Mouse (Mus musculus) left cerebral cortex, adult 6 months (tissue): ENCODE results near the gene Serpina3f. TPM values are rescaled to one million over a fixed set of nuclear protein-coding genes. Genes with fewer than 3 reads are reported as not detected.

ENCODE experiments used
- long read RNA-seq, 2 experiments: library from polyadenylated mRNA; unstranded; transcript quantifications; one replicate each; pipeline ENCODE4 v2.0.0; 2019 to 2020
- polyA plus RNA-seq: library from polyadenylated mRNA; unstranded; fragments of <200 nt; fragmentation: Nextera tagmentation; gene quantifications from 2 replicates; pipeline ENCODE4 v1.2.3, GENCODE M21; 2021

Gene Serpina3f
- not detected in 2 replicates for polyA plus RNA-seq
- long read RNA-seq, experiment 1: 0 reads
- long read RNA-seq, experiment 2: 0 reads

DNA sequence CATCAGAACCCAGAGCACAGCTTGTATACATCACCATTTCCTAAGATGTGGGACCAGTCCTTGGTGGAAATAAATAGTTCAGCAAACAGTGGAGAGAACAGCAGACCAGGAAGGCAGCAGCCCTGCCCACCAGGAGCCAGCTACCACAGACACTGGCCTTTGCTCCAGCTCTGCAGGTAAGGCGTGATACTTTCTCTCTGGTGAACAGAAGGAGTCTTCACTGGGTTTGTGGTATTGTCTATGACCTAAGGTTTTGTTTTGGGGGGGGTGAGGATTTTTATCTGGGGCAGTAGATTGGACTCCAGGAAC is at the start of gene Serpina3f:
Serpina3f (plus strand) TSS at position 100 of the 309 bp plus-strand sequence.

DNA sequence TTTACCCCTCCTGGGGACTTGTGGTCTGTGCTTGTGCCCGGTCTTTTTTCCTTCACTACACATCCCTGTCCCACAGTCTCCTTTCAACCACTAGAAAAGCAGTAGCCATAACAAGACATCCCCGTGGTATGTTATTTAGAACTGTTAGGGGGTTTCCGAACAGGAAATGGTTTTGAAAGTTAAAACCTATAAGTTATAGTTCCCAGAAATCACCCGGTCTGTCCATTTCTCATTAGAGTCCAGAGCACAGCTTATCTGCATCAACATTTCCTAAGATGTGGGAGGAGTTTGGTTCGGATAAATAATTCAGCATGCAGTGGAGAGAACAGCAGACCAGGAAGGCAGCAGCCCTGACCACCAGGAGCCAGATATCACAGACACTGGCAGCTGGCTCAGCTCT is 21.6 kb downstream of the Serpina3f start, which contains the start of gene Serpina3g:
Serpina3g (plus strand) TSS at position 331 of the 400 bp plus-strand sequence.

DNA sequence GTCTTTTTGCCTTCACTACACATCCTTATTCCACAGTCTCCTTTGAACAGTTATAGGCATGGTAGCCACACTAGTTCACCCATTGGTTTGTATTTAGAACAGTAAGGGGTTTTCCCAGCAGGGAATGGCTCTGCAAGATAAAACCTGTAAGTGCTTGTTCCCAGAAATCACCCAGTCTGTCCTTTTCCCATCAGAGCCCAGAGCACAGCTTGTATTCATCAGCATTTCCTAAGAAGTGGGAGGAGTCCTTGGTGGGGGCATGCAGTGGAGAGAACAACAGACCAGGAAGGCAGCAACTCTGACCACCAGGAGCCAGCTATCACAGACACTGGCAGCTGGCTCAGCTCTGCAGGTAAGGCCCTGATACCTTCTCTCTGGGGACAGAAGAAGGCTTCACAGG is 48.5 kb downstream of the Serpina3f start, which contains the start of gene Serpina3i:
Serpina3i (plus strand) TSS at position 260 of the 400 bp plus-strand sequence.

Other genes starting within 250 kb of the Serpina3f start
- gene Serpina11, start 224.6 kb upstream of the Serpina3f start, polyA plus RNA-seq: not detected in 2 replicates
- gene Serpina9, start 200.8 kb upstream of the Serpina3f start, polyA plus RNA-seq: 4.9 and 5.1 TPM in 2 replicates
- 0.05 and 0.06 TPM in 2 replicates for gene Serpina12, start 170.1 kb upstream of the Serpina3f start, polyA plus RNA-seq
- not detected in 2 replicates for gene Serpina5, start 113.4 kb upstream of the Serpina3f start, polyA plus RNA-seq
- gene Serpina3a, start 101.8 kb upstream of the Serpina3f start, polyA plus RNA-seq: not detected in 2 replicates
- gene Serpina3b, start 86.5 kb upstream of the Serpina3f start, polyA plus RNA-seq: not detected in 2 replicates
- 0.09 TPM in 1 of 2 replicates, not detected in the other for gene Serpina3c, start 60.7 kb upstream of the Serpina3f start, polyA plus RNA-seq
- gene Serpina3g, start 21.7 kb downstream of the Serpina3f start, polyA plus RNA-seq: 0.10 and 0.21 TPM in 2 replicates
- not detected in 2 replicates for gene Serpina3i, start 48.6 kb downstream of the Serpina3f start, polyA plus RNA-seq
- gene Serpina3j, start 100.0 kb downstream of the Serpina3f start, polyA plus RNA-seq: not detected in 2 replicates
- gene Serpina3k, start 123.9 kb downstream of the Serpina3f start, polyA plus RNA-seq: not detected in 2 replicates
- gene Serpina3m, start 123.9 kb downstream of the Serpina3f start, polyA plus RNA-seq: not detected in 2 replicates
- gene Serpina3n, start 192.2 kb downstream of the Serpina3f start, polyA plus RNA-seq: 6.2 and 6.6 TPM in 2 replicates